Mouse (Mus musculus): ENCODE measurements around the gene Cfap45.

GRCm38 (mm10) chr1:172526380-172527081 is 5.9 kb downstream of the Cfap45 start:
- TF ChIP-seq GATA1 (IDR thresholded peaks at IDR 0.05; ENCODE audit: borderline replicate concordance, low read length) (peak; percentile 87; the same call in 2 of the 3 replicates), FLI1 (IDR thresholded peaks at IDR 0.05; ENCODE audit: low read length) (no peak)
